Mouse (Mus musculus): ENCODE results near the gene Cacna1c.

DNA sequence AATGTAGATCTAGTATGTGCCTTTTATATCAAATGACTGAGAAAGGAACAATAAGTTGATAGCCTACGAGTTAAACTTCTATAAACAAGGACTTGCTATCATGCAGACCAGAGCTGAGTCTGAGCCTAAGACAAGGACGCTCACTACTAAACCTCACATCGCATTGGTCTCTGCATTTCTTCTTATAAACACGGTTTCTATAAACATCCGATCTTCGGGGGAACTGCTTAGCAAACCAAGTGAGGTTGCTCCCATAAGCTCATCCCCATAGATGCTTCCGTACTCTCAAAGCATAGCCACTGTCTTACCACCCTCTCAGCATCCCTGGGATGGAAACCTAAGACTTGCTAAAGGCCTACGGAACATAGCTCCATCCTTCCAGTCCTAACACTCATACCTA is 108.3 kb downstream of the Cacna1c start:
- no peak for TF ChIP-seq REST (IDR thresholded peaks at IDR 0.05; ENCODE audit: insufficient read depth, insufficient read length)
- no peak for TF ChIP-seq USF1 (IDR thresholded peaks at IDR 0.05; ENCODE audit: low read depth)
- TF ChIP-seq POLR2A (IDR thresholded peaks at IDR 0.05; ENCODE audit: insufficient read length, low read depth): no peak
- no peak for TF ChIP-seq E2F4 (IDR thresholded peaks at IDR 0.05; ENCODE audit: insufficient read depth)
- no peak for TF ChIP-seq POLR2AphosphoS2 (IDR thresholded peaks at IDR 0.05; ENCODE audit: insufficient read length, low read depth)
- TF ChIP-seq TCF3 (IDR thresholded peaks at IDR 0.05; ENCODE audit: insufficient read length, low read depth): no peak
- TF ChIP-seq MYOD1 (IDR thresholded peaks at IDR 0.05; ENCODE audit: control insufficient read depth in 1 of 3, insufficient read length in 2 of 3, low read depth in 2 of 3): no peak
- TF ChIP-seq CEBPB (IDR thresholded peaks at IDR 0.05; ENCODE audit: insufficient read depth, poor library complexity, severe bottlenecking): no peak
- no peak for TF ChIP-seq TCF12 (IDR thresholded peaks at IDR 0.05; ENCODE audit: insufficient read depth, poor library complexity, severe bottlenecking)
- TF ChIP-seq MYOG (IDR thresholded peaks at IDR 0.05; ENCODE audit: control insufficient read depth in 1 of 3, insufficient read depth in 1 of 3, insufficient read length in 2 of 3, low read depth in 2 of 3): no peak

Data from myocyte (in vitro differentiated cells).